Mouse (Mus musculus): Measurements from ENCODE around the gene E130116L18Rik. TPM values are rescaled to one million over a fixed set of nuclear protein-coding genes. Genes with fewer than 3 reads are reported as not detected.
"Not testable (repeated sequence)": the region's sequence is repeated elsewhere in the genome, so short reads cannot be mapped to it uniquely, and the experiment has no call there.

Gene E130116L18Rik
- polyA plus RNA-seq, 1 experiment: not detected

GRCm38 (mm10) chr5:25184594-25184993, 38.4 kb downstream of the E130116L18Rik start:
- no peak for DNase-seq (ENCODE audit: extremely low spot score in 1 of 2, low spot score in 1 of 2)

GRCm38 (mm10) chr5:25183595-25183994, 39.4 kb downstream of the E130116L18Rik start:
- DNase-seq (ENCODE audit: extremely low spot score in 1 of 2, low spot score in 1 of 2): no peak

- no peak for DNase-seq (ENCODE audit: extremely low spot score in 1 of 2, low spot score in 1 of 2)
Measured at GRCm38 (mm10) chr5:25181004-25181531, 41.9 kb downstream of the E130116L18Rik start, which contains the start of gene Galntl5. Galntl5 (plus strand) TSS chr5:25181460.

- no peak for DNase-seq (ENCODE audit: extremely low spot score in 1 of 2, low spot score in 1 of 2)
Measured at GRCm38 (mm10) chr5:25179936-25180488, 42.9 kb downstream of the E130116L18Rik start.

GRCm38 (mm10) chr5:25179284-25179683, 43.7 kb downstream of the E130116L18Rik start:
- DNase-seq (ENCODE audit: extremely low spot score in 1 of 2, low spot score in 1 of 2): no peak

- not testable (repeated sequence) for DNase-seq (ENCODE audit: extremely low spot score in 1 of 2, low spot score in 1 of 2)
Measured at GRCm38 (mm10) chr5:25178543-25178942, 44.4 kb downstream of the E130116L18Rik start.

GRCm38 (mm10) chr5:25177937-25178336, 45.0 kb downstream of the E130116L18Rik start:
- DNase-seq (ENCODE audit: extremely low spot score in 1 of 2, low spot score in 1 of 2): peak in 1 of 2 experiments; percentile 25

Other genes with a start within 250 kb of the E130116L18Rik start
- 109 and 121 TPM in 2 replicates for gene Prkag2, start 122.5 kb downstream of the E130116L18Rik start, polyA plus RNA-seq (2012; rRNA removed)
- gene Galntl5, start 41.7 kb downstream of the E130116L18Rik start, polyA plus RNA-seq (2012; rRNA removed): not detected in 2 replicates
- 39.7 and 42.2 TPM in 2 replicates for gene Galnt11, start 1.2 kb downstream of the E130116L18Rik start, polyA plus RNA-seq (2012; rRNA removed)

All from frontal cortex, adult 2 months (tissue).